Mouse (Mus musculus) hematopoietic stem cell, adult 5-6 weeks (primary cell): ENCODE measurements around the gene Btg2. TPM values are rescaled to one million over a fixed set of nuclear protein-coding genes. Genes with fewer than 3 reads are reported as not detected.

Experiments
- ATAC-seq, 2 experiments: fragments of 125-278 bp in 1 of 2; replicated peaks in 1 of 2; 2 replicates each; pipeline ENCODE4 v1.8.0; 2016 to 2017; ENCODE audit warnings: inconsistent platforms in 2 of 2, mild to moderate bottlenecking in 2 of 2, moderate number of reproducible peaks in 2 of 2, low read depth in 1 of 2, moderate TSS enrichment in 1 of 2; ENCODE audit not compliant: low FRiP score in 2 of 2, poor library complexity in 2 of 2, severe bottlenecking in 2 of 2, insufficient read depth in 1 of 2, low TSS enrichment in 1 of 2
- total RNA-seq: library from RNA; stranded (forward); fragments of 172-1452, 232-1000 nt; gene quantifications from 2 replicates; pipeline ENCODE4 v1.2.3, GENCODE M21; 2017

Btg2 gene
- total RNA-seq, 1 experiment from 2014 or later: 174 TPM

- ATAC-seq: no peak
Measured at GRCm38 (mm10) chr1:134084128-134084527, 5.2 kb upstream of the Btg2 start.

GRCm38 (mm10) chr1:134083676-134084075 lies 4.8 kb upstream of the Btg2 start:
- no peak for ATAC-seq

GRCm38 (mm10) chr1:134082987-134083516 lies 4.1 kb upstream of the Btg2 start:
- ATAC-seq: peak; percentile 2 to 9; a peak in 2 of 4 replicates

GRCm38 (mm10) chr1:134080881-134081450 lies 2.0 kb upstream of the Btg2 start:
- no peak for ATAC-seq

GRCm38 (mm10) chr1:134080406-134080805 lies 1.5 kb upstream of the Btg2 start:
- ATAC-seq: no peak

- no peak for ATAC-seq
Measured at GRCm38 (mm10) chr1:134079477-134080163, 700 bp upstream of the Btg2 start.

- peak in 1 of 2 experiments; percentile 0; a peak in 1 of 4 replicates for ATAC-seq
Measured at GRCm38 (mm10) chr1:134078061-134078795, 692 bp downstream of the Btg2 start.

GRCm38 (mm10) chr1:134077389-134078060 lies 1.4 kb downstream of the Btg2 start:
- ATAC-seq: no peak

GRCm38 (mm10) chr1:134076789-134077188 lies 2.1 kb downstream of the Btg2 start:
- no peak for ATAC-seq

GRCm38 (mm10) chr1:134075532-134075931 lies 3.4 kb downstream of the Btg2 start:
- no peak for ATAC-seq

- ATAC-seq: no peak
Measured at GRCm38 (mm10) chr1:134074606-134075005, 4.3 kb downstream of the Btg2 start.

GRCm38 (mm10) chr1:134074184-134074583 lies 4.7 kb downstream of the Btg2 start:
- no peak for ATAC-seq

- no peak for ATAC-seq
Measured at GRCm38 (mm10) chr1:134073658-134074057, 5.3 kb downstream of the Btg2 start.

- ATAC-seq: peak; percentile 39 to 60
Measured at GRCm38 (mm10) chr1:134073061-134073564, 5.8 kb downstream of the Btg2 start.

- no peak for ATAC-seq
Measured at GRCm38 (mm10) chr1:134071411-134072018, 7.4 kb downstream of the Btg2 start.

- no peak for ATAC-seq
Measured at GRCm38 (mm10) chr1:134070099-134070669, 8.7 kb downstream of the Btg2 start.

GRCm38 (mm10) chr1:134067143-134067619 lies 11.7 kb downstream of the Btg2 start:
- ATAC-seq: peak; percentile 82 to 89
